Mouse (Mus musculus) ES-E14 (cell line): ENCODE measurements around the gene Tex10.

Source experiments
- CHD2 ChIP-seq: IDR thresholded peaks from 2 replicates; pipeline ENCODE4 v1.6.1; 2014; ENCODE audit warnings: mild to moderate bottlenecking, low read depth, low read length, inconsistent platforms
- HCFC1 ChIP-seq: IDR thresholded peaks from 2 replicates; pipeline ENCODE4 v1.6.1; 2012; ENCODE audit warnings: low read length, inconsistent platforms, borderline replicate concordance; ENCODE audit not compliant: insufficient read depth
- MAFK ChIP-seq: IDR thresholded peaks from 2 replicates; pipeline ENCODE4 v1.6.1; 2014; ENCODE audit warnings: mild to moderate bottlenecking, low read depth, low read length, inconsistent platforms; ENCODE audit not compliant: insufficient read depth
- ZNF384 ChIP-seq: IDR thresholded peaks from 2 replicates; pipeline ENCODE4 v1.6.1; 2012; ENCODE audit warnings: low read depth, low read length, inconsistent platforms

DNA sequence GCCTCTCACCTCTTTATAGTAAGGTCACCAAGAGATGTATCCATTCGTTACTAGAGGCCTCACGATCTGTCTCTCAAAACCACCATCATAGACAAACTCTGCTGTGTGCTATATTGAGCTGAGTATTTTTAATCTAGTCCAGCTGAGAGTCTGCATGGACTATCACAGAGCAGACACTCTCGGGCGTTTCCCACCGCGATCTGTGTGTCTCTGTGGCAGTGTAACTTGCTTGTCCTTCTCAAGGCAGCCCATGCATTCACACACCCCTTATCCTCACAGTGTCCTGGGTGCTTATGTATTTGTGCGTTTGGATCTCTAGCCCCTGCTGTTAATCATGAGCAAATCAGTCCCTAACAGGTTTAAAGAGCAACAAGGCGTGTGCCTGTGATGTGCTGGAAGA lies 59.8 kb downstream of the Tex10 start:
- TF ChIP-seq CHD2 (no peak), HCFC1 (no peak), MAFK (no peak), ZNF384 (no peak)
